9 mouse cellular contexts compared by ENCODE assay signal in the genomic region with DNA sequence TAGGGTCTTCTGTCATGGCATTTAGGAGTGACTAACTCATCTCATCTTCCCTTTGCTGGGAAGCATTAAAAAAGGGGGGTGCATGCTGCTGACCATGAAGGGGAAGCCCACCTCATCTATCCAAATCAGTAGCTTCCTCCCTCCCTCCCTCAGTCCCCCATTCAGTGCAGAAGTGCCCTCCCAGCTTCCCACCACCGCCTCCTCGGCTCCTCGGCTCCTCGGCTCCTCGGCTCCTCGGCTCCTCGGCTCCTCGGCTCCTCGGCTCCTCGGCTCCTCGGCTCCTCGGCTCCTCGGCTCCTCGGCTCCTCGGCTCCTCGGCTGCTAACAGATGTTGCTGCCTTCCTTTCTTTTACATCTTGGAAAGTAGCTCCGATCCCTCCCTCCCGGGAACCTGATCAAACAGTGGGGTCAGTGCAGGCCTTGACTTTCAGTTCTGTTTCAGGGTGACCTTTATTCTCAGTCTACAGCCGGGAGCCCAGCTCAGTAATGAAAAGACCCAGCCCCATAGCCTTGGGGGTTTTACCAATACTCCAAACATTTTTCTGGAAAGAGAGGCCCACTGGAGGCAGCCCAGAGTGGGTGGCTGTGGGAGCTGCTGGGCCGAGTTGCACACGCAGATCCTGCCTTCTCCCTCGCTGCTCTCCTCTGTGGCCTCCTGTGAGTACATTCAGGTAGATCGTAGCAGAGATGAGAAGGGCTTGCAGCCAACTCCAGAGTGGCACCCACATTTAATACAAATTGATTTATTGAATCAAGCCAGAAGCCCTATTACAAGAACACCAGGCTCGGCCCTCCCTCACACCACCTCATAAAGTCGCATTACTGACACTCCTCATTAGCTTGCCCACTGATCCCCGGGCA.
A peak's percentile ranks its signal among the peaks of the same experiment; 100 is the strongest.
DNase-seq lines count a peak whose midpoint lies in the region; ATAC-seq and TF ChIP-seq lines count a peak whose summit lies in the region.
"Had no signal": no experiment of that assay in that cellular context is flagged by ENCODE, and none has a peak within 500 bp of the region (broad histone marks: within the 10 kb centered on the region; RNA-seq: fewer than 3 reads in every experiment).

No protein-coding gene starts in this region.

- WGBS in forebrain, postnatal 0 days, result 4% methylated on average over 26 of the region's 26 CpGs
- WGBS in hindbrain, embryonic 12.5 days, result 1% methylated on average over 26 of the region's 26 CpGs
- 26% methylated on average over 26 of the region's 26 CpGs for WGBS in liver, embryonic 11.5 days
- WGBS in olfactory bulb, adult 2 months, result 4% methylated on average over 26 of the region's 26 CpGs

- H3K4me1 ChIP-seq in forebrain, postnatal 0 days (ENCODE audit: insufficient read depth), result peaks cover 45% of the 10 kb centered on the region
- H3K4me1 ChIP-seq in hindbrain, embryonic 12.5 days, result peaks cover 72% of the 10 kb centered on the region
- 0 out of 2 replicates have a peak, but pooled peaks cover 3% of the 10 kb centered on the region for H3K4me1 ChIP-seq in liver, embryonic 11.5 days (replicated peaks; ENCODE audit: control insufficient read depth, insufficient read depth, low read length)
- peaks cover 49% of the 10 kb centered on the region for H3K4me1 ChIP-seq in olfactory bulb, adult 2 months (ENCODE audit: control insufficient read depth, insufficient read depth, low read length)

- H3K9ac ChIP-seq in forebrain, postnatal 0 days, result peak overlapping the region; percentile 42
- peak overlapping the region; percentile 57 for H3K9ac ChIP-seq in hindbrain, embryonic 12.5 days
- peak overlapping the region; percentile 60 for H3K9ac ChIP-seq in liver, embryonic 11.5 days (ENCODE audit: low read depth, low read length)

- no peaks in the 10 kb centered on the region for H3K36me3 ChIP-seq in forebrain, postnatal 0 days (ENCODE audit: insufficient read depth)
- H3K36me3 ChIP-seq in hindbrain, embryonic 12.5 days, result no peaks in the 10 kb centered on the region
- H3K36me3 ChIP-seq in liver, embryonic 11.5 days (ENCODE audit: control insufficient read depth, insufficient read depth, low read length), result no peaks in the 10 kb centered on the region

- ATAC-seq in forebrain, postnatal 0 days, result peak; percentile 7; the same call in 1 of the 2 replicates
- peak; percentile 11; the same call in 1 of the 2 replicates for ATAC-seq in hindbrain, embryonic 12.5 days (ENCODE audit: low FRiP score)
- peak; percentile 40; the same call in 1 of the 2 replicates for ATAC-seq in liver, embryonic 11.5 days (replicated peaks; ENCODE audit: low FRiP score)
- ATAC-seq: Patski had no signal

- H3K4me3 ChIP-seq in left cerebral cortex, adult 2 months, result no peak overlapping the region
- H3K4me3 ChIP-seq in forebrain, postnatal 0 days (ENCODE audit: low read depth, low read length), result 0 out of 2 replicates have a peak overlapping the region, but pooled peaks have one; percentile 5
- peak overlapping the region; percentile 18 for H3K4me3 ChIP-seq in hindbrain, embryonic 12.5 days
- peak overlapping the region; percentile 21 for H3K4me3 ChIP-seq in liver, embryonic 11.5 days (ENCODE audit: low read depth, low read length)
- H3K4me3 ChIP-seq in olfactory bulb, adult 2 months (ENCODE audit: insufficient read depth, low read depth, low read length), result 0 out of 2 replicates have a peak overlapping the region, but pooled peaks have one; percentile 4

- H3K27ac ChIP-seq in left cerebral cortex, adult 2 months, result peak overlapping the region; percentile 84
- H3K27ac ChIP-seq in forebrain, postnatal 0 days (ENCODE audit: low read depth, low read length), result peak overlapping the region; percentile 85
- H3K27ac ChIP-seq in hindbrain, embryonic 12.5 days, result peak overlapping the region; percentile 97
- H3K27ac ChIP-seq in liver, embryonic 11.5 days (ENCODE audit: low read depth, low read length), result peak overlapping the region; percentile 26; the same call in 1 of the 2 replicates
- peak overlapping the region; percentile 91 for H3K27ac ChIP-seq in olfactory bulb, adult 2 months (ENCODE audit: insufficient read depth, low read depth, low read length)

- peak overlapping the region; percentile 35; the same call in 1 of the 2 replicates for H3K4me2 ChIP-seq in forebrain, postnatal 0 days (ENCODE audit: low read depth)
- peak overlapping the region; percentile 49 for H3K4me2 ChIP-seq in hindbrain, embryonic 12.5 days (replicated peaks)
- peak overlapping the region; percentile 63 for H3K4me2 ChIP-seq in liver, embryonic 11.5 days

- peak; percentile 44 to 47 for DNase-seq in left cerebral cortex, adult 2 months (ENCODE audit: extremely low spot score in 1 of 2, low spot score in 2 of 2)
- DNase-seq in left cerebral cortex, adult 11 months (ENCODE audit: low spot score), result no peak
- DNase-seq in cerebellum, adult 8-10 months, result peak; percentile 50
- peak; percentile 79 for DNase-seq in forebrain, postnatal 0 days
- DNase-seq in liver, embryonic 11.5 days (ENCODE audit: low spot score), result no peak
- no peak for DNase-seq in thymus, postnatal 36 days

- 0 out of 2 replicates have a peak, but pooled peaks have one; percentile 17 for TF ChIP-seq POLR2A in olfactory bulb, adult 2 months (IDR thresholded peaks at IDR 0.05; ENCODE audit: insufficient read depth, low read depth, low read length)

- H3K27me3 ChIP-seq in forebrain, postnatal 0 days (ENCODE audit: insufficient read depth, low read length), result no peaks in the 10 kb centered on the region
- H3K27me3 ChIP-seq in hindbrain, embryonic 12.5 days, result no peaks in the 10 kb centered on the region
- H3K27me3 ChIP-seq in liver, embryonic 11.5 days (replicated peaks; ENCODE audit: control insufficient read depth, insufficient read depth, low read length), result no peaks in the 10 kb centered on the region
- H3K27me3 ChIP-seq: Patski had no signal

- H3K9me3 ChIP-seq in forebrain, postnatal 0 days (ENCODE audit: low read length), result no peaks in the 10 kb centered on the region
- H3K9me3 ChIP-seq in hindbrain, embryonic 12.5 days (replicated peaks), result no peaks in the 10 kb centered on the region
- H3K9me3 ChIP-seq in liver, embryonic 11.5 days (ENCODE audit: control insufficient read depth, low read length), result no peaks in the 10 kb centered on the region

- intact Hi-C loops in left cerebral cortex, adult 2 months (cut with DNase I), result no loop called here

- no peak for TF ChIP-seq CTCF in left cerebral cortex, adult 2 months (IDR thresholded peaks at IDR 0.05)
- no peak for TF ChIP-seq CTCF in forebrain, postnatal 0 days (IDR thresholded peaks at IDR 0.05; ENCODE audit: low read depth)
- TF ChIP-seq CTCF in olfactory bulb, adult 2 months (IDR thresholded peaks at IDR 0.05; ENCODE audit: insufficient read depth, low read depth, low read length), result no peak

Comparison
In these comparisons a context has a peak if more than half of its experiments do, and no peak if none do; other contexts are left out.
1. DNase-seq: peak in left cerebral cortex, adult 2 months (2 of 2), cerebellum, adult 8-10 months (single experiment) and forebrain, postnatal 0 days (single experiment); none in left cerebral cortex, adult 11 months (single experiment), liver, embryonic 11.5 days (single experiment) and thymus, postnatal 36 days (0 of 2).
2. H3K27ac ChIP-seq: peak in every context shown above with its lines; median percentile 97 in hindbrain, embryonic 12.5 days; 91 in olfactory bulb, adult 2 months; 85 in forebrain, postnatal 0 days; 84 in left cerebral cortex, adult 2 months; 26 in liver, embryonic 11.5 days.
3. Peak in every context shown above with its lines, with median percentiles within 50 percentile points of each other: ATAC-seq, H3K4me2 ChIP-seq and H3K9ac ChIP-seq.